Mouse (Mus musculus): ENCODE results near the gene Cdh6.

DNA sequence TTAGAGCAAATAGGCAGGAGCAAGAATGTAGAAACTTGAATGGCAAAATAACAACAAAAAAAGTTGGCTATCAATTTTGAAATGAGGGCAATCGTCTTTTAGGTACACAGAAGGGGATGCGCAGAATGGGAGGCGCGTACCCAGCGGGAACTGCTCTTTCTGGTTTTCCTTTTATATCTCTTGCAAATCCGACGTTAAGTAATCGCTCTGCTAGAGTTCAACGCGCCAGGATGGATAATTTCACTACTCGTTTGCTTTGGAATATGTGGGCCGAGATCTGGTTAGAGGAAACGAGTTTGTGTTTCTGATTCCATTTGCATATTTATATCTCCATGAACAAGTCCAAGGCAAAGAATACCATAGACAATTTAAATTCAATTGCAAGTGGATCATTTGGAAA is 81.4 kb downstream of the Cdh6 start:
- TF ChIP-seq ZNF384 (IDR thresholded peaks at IDR 0.05; ENCODE audit: low read depth, low read length) (no peak), CHD2 (IDR thresholded peaks at IDR 0.05; ENCODE audit: low read depth, low read length) (no peak), HCFC1 (IDR thresholded peaks at IDR 0.05; ENCODE audit: borderline replicate concordance, insufficient read depth, low read length) (no peak)

Measured in ES-E14 (cell line).